Mouse (Mus musculus) ovary, postnatal 14 days (tissue): ENCODE measurements around the gene Apoh.
A peak's percentile ranks its signal among the peaks of the same experiment; 100 is the strongest.

Experiments
- DNase-seq: peaks from one replicate; pipeline ENCODE4 v3.0.0; 2022; ENCODE audit warnings: low spot score

Gene Apoh

GRCm38 (mm10) chr11:108342781-108343768 is at the start of gene Apoh:
Apoh (plus strand) TSS chr11:108343354.
- DNase-seq = peak; percentile 23

DNA sequence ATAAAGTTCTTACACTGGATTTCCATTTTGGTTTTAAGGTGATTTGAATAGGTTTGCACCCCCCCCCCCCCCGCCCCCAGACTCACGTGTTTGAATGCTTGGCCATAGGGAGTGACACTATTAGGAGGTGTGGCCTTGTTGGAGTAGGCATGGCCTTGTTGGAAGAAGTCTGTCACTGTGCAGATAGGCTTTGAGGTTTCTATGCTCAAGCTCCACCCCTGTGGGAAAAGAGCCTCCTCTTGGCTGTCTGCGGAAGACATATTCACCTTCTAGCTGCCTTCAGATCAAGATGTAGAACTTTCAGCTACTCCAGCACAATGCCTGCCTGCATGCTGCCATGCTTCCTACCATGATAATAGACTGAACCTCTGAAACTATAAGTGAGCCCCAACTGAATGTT is 49.3 kb upstream of the Apoh start:
- DNase-seq = no peak

DNA sequence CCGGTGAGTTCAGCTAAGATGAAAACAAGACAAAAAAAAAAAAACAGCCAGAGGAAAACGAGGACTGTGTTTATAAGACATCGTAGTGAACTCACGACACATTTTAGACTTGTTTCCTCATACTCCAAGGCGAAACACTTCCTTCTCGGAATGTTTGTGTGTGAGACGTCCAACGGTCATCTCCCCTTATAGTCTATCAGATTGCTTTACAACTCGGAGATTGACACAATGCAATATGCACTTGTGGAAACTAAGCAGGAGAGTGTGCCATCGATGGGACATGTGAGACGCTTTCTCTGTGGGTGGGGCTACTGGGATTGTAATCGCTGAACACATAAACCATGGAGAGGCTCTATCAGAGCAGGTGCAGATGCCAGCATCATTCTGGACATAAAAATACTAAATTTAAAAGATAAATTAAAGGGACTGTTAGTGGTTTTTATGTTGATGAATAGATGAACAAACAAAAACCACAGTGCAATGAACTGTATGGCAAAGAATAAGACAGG is 48.8 kb upstream of the Apoh start:
- DNase-seq = no peak

- DNase-seq = no peak
Measured at GRCm38 (mm10) chr11:108295373-108295772, 47.8 kb upstream of the Apoh start.

DNA sequence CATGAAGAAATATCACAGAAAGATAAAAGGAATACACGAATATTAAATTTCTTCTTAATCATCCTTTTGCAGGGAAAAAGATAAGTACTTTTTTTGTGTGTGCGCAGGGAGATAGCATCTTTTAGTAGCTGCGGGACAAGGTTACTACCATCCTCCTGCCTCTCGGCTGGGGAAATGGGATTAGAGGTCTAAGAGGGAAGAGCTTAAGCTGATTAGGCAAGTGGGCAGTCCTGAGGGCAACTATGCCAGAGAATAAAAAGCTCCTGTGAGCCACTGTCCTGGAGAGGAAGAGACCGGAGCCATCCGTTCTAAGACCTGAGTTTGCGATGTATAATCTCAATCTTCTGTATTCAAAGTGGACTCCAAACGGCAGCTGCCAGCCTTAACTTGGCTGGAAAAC is 45.2 kb upstream of the Apoh start:
- no peak for DNase-seq

GRCm38 (mm10) chr11:108299913-108300312 is 43.2 kb upstream of the Apoh start:
- DNase-seq = no peak

GRCm38 (mm10) chr11:108300443-108300842 is 42.7 kb upstream of the Apoh start:
- DNase-seq = no peak

DNA sequence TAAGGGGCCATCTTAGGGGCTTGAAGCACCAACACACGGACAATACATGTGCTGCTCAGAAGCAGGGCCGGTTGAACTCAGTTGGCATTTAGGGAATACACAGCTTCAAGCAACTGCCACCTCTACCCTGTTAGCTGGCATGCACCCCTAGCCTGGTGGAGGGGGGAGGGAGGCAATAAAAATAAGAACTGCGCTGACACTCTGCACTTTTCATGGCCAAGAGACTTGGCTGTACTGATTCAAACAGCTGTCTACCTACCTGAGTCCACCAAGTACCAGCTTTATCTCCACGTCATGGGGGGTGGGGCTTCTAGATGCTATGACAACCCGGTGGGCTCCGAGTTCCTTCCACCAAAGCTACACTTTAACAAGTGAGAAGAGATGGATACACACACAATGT is 42.1 kb upstream of the Apoh start:
- DNase-seq = no peak

- DNase-seq = no peak
Measured at GRCm38 (mm10) chr11:108301796-108302490, 41.2 kb upstream of the Apoh start.

- DNase-seq = no peak
Measured at GRCm38 (mm10) chr11:108303787-108304186, 39.4 kb upstream of the Apoh start.

GRCm38 (mm10) chr11:108307258-108307657 is 35.9 kb upstream of the Apoh start:
- DNase-seq = no peak

DNA sequence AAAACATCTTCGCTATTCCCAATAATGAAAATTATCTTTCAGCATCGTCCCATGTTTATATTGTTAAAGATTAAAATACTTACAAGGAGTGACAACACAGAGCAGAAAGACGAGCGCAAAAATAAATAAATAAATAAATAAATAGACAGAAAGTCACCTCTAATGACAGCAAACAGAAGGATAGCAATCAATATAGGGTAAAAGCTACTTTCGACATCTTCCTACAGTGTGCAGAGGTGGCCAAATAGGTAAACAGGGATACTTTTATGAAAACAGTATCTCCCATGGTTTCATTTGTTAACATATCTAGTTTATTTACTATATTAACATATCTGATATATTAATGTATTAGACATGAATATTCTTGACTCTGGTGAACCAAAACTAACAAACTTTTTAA is 34.9 kb upstream of the Apoh start:
- DNase-seq = no peak

GRCm38 (mm10) chr11:108309791-108310190 is 33.4 kb upstream of the Apoh start:
- DNase-seq = no peak

DNA sequence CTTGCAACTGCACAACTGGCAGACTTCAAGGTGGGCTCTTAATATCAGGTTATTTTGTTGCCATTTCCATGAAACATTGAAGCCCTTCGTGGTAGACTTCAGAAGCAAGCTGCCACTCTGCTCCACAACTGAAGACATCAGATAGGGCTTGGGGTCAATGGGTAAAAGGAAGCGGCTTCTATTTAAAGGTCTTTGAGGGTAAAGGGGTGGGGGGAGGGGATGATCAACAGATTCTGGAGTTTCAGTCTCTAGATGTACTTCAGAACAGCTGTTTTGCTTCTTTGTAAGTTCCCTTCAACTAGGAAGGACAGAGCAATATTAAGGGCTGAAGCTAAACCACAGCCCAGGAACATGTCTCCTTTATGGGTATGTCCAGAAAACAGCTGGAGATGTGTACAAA is 31.2 kb upstream of the Apoh start:
- no peak for DNase-seq

- DNase-seq = no peak
Measured at GRCm38 (mm10) chr11:108312516-108312915, 30.6 kb upstream of the Apoh start.

- DNase-seq = no peak
Measured at GRCm38 (mm10) chr11:108315736-108316135, 27.4 kb upstream of the Apoh start.

- no peak for DNase-seq
Measured at GRCm38 (mm10) chr11:108317878-108318277, 25.3 kb upstream of the Apoh start.

DNA sequence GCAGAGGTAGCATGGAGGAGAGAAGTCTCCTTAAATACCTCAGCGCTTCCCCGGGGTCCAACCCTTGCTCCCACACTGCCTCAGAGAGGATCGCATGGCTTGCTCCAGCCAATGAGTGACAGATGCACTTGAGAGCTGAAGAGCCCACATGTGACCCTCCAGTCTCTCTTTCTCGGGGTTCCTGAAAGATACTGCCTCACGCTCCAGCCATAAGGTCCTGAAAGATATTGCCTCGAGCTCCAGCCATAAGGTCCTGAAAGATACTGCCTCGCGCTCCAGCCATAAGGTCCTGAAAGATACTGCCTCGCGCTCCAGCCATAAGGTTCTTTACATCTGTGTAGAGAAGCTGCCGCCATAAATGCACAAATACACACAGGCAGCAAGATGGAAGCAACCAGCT is 24.0 kb upstream of the Apoh start:
- DNase-seq = no peak

DNA sequence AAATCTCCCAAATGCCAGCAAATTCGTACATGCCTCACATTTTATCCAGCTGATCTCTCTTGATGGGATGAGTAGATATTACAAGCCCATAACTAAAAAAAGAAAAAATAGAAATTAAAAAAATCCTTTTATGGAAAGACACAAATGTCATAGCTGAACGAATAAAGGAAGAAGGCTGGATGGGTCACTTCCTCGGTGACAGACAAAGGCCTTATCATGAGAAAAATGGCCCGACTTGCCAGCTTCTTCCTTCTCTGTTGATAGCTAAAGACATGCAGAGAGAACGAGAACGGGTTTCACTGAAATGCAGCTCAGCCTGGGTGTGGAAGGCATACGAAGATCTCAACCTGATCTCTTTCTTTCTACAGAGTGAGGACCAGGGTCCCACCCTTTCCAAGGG is 22.6 kb upstream of the Apoh start:
- DNase-seq = no peak

GRCm38 (mm10) chr11:108322156-108322555 is 21.0 kb upstream of the Apoh start:
- no peak for DNase-seq

DNA sequence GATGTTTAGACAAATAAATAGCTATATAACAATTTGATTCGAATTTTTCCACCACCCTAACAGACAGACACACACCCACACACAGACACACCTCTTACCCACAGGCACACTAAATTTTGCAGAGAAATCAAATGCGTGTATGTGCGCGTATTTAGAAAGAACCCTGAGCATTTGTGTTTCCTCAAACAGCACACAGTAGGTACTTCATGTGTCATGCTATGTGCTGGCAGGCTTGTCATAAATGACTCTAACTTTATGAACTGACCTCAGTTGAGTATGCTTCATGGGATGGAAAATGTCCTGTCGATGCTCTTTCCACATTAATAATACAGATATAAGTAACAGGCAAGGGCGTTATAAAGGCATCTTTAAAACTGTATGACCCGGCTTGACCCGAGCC is 17.2 kb upstream of the Apoh start:
- no peak for DNase-seq

DNA sequence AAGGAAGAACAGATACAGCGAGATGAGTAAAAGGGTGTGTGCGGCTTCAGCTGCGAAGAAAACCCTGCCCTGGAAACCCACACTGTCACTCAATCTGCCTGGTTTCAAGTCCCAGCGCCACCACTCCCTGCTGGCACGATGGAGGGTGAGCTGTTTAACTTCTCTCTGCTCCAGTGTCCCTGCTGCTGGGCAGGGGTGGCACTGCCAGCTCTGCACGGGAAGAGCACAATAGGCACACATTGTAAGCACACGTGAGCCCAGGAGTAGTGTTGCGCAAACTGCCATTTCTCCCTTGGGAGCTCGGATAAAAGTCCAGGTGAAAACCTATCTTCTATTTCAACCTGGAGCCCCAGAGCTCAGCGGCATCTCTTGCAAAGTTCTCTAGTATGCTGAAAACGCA is 12.3 kb upstream of the Apoh start:
- no peak for DNase-seq

DNA sequence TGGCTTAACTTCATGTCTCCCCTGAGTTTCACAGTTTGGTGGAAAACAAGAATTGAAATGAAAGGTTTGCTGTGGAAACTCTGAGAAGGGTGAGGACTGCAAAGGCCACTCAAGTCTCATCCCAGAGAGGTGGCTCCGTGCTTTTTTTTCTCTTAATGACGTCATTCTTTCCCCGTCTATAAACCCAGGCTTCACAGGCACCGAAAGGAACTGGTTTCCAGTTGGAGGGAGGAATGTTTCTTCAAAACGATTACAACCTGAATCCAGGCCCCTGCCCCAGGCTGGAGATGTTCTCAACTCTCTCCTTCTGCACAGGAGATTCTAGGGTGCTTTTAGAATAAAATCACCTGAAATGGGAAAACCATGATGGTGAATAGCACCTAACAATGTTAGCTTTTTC is 10.1 kb upstream of the Apoh start:
- no peak for DNase-seq
